Mouse (Mus musculus) CD8-positive naive resting alpha-beta T cell, adult 57 days (primary cell): Measurements from ENCODE around the gene Dab2ip. TPM values are rescaled to one million over a fixed set of nuclear protein-coding genes. Genes with fewer than 3 reads are reported as not detected.

Experiments used
- total RNA-seq: library from RNA; stranded (reverse); gene quantifications from one replicate; pipeline ENCODE4 v1.2.4, GENCODE M21; 2023

Dab2ip gene
- 1.2 TPM for total RNA-seq

GRCm38 (mm10) chr2:35557911-35558825 lies at the start of gene Dab2ip:
Gene Dab2ip, plus strand, starts transcription at chr2:35558266.

Other genes with a start within 250 kb of the Dab2ip start
- 2.2 TPM for gene Stom, start 221.3 kb upstream of the Dab2ip start, total RNA-seq
- gene 4930568D16Rik, start 190.5 kb upstream of the Dab2ip start, total RNA-seq: not detected
- gene 4930402F06Rik, start 161.1 kb upstream of the Dab2ip start, total RNA-seq: not detected
- 28.7 TPM for gene Ggta1, start 95.0 kb upstream of the Dab2ip start, total RNA-seq